12 mouse cellular contexts compared by ENCODE assay signal in genomic region chr3:86002423-86002822, GRCm38 (mm10). TPM values are rescaled to one million over a fixed set of nuclear protein-coding genes. Genes with fewer than 3 reads are reported as not detected.
DNase-seq lines count a peak whose midpoint lies in the region; ATAC-seq and TF ChIP-seq lines count a peak whose summit lies in the region.
"Had no signal": no experiment of that assay in that cellular context is flagged by ENCODE, and none has a peak within 500 bp of the region (broad histone marks: within the 10 kb centered on the region; RNA-seq: fewer than 3 reads in every experiment).

Prss48 (minus strand) TSS chr3:86002491.

- no peak within 1 kb of the TSS for H3K9ac ChIP-seq in hindbrain, postnatal 0 days (replicated peaks; ENCODE audit: low read length)
- H3K9ac ChIP-seq in hindbrain, embryonic 12.5 days: no peak within 1 kb of the TSS
- H3K9ac ChIP-seq in ES-Bruce4 (ENCODE audit: low read depth, poor library complexity, severe bottlenecking): no peak within 1 kb of the TSS
- H3K9ac ChIP-seq: embryonic facial prominence, embryonic 12.5 days had no signal

- H3K4me1 ChIP-seq in hindbrain, postnatal 0 days (ENCODE audit: insufficient read depth, low read length): 0 out of 2 replicates have a peak, but pooled peaks cover 5% of the 10 kb centered on the region
- H3K4me1 ChIP-seq in hindbrain, embryonic 12.5 days: no peaks in the 10 kb centered on the region
- no peaks in the 10 kb centered on the region for H3K4me1 ChIP-seq in ES-Bruce4 (ENCODE audit: control insufficient read depth, insufficient read depth, low read length)
- H3K4me1 ChIP-seq: embryonic facial prominence, embryonic 12.5 days had no signal

- TF ChIP-seq EP300 in ES-Bruce4 (IDR thresholded peaks at IDR 0.05; ENCODE audit: insufficient read depth, low read depth, low read length): no peak

- no peaks in the 10 kb centered on the region for H3K9me3 ChIP-seq in hindbrain, postnatal 0 days (ENCODE audit: low read length)
- H3K9me3 ChIP-seq in hindbrain, embryonic 12.5 days (replicated peaks): peaks cover 3% of the 10 kb centered on the region; the same call in 1 of the 2 replicates
- H3K9me3 ChIP-seq in ES-Bruce4 (replicated peaks; ENCODE audit: control insufficient read depth, insufficient read depth, low read length, poor library complexity, severe bottlenecking): peaks cover 19% of the 10 kb centered on the region
- H3K9me3 ChIP-seq: embryonic facial prominence, embryonic 12.5 days had no signal

- no peak for DNase-seq in hindbrain, postnatal 0 days (ENCODE audit: low spot score)
- peak; percentile 98 for DNase-seq in ZHBTc4 (ENCODE audit: low read depth, low spot score)
- DNase-seq in lung, postnatal 14 days: peak; percentile 33
- no peak for DNase-seq in ovary, postnatal 36 days (ENCODE audit: low spot score)
- no peak for DNase-seq in retina, embryonic 14.5 days (ENCODE audit: low spot score)
- DNase-seq: adrenal gland, adult 2 months; layer of hippocampus, postnatal 36 days had no signal

- no peak for ATAC-seq in hindbrain, postnatal 0 days
- ATAC-seq in hindbrain, embryonic 12.5 days (ENCODE audit: low FRiP score): no peak

- no peak within 1 kb of the TSS for H3K4me3 ChIP-seq in hindbrain, postnatal 0 days (ENCODE audit: low read length)
- H3K4me3 ChIP-seq in hindbrain, embryonic 12.5 days: no peak within 1 kb of the TSS
- peak within 1 kb of the TSS; percentile 81 for H3K4me3 ChIP-seq in ES-Bruce4 (ENCODE audit: low read depth, low read length)
- H3K4me3 ChIP-seq: embryonic facial prominence, embryonic 12.5 days had no signal

- peak; percentile 45 for TF ChIP-seq CTCF in hindbrain, postnatal 0 days (IDR thresholded peaks at IDR 0.05; ENCODE audit: low read depth)
- TF ChIP-seq CTCF in ES-Bruce4 (IDR thresholded peaks at IDR 0.05; ENCODE audit: low read depth, low read length): peak; percentile 94

- no peaks in the 10 kb centered on the region for H3K27me3 ChIP-seq in hindbrain, postnatal 0 days (ENCODE audit: insufficient read depth, low read length)
- H3K27me3 ChIP-seq in hindbrain, embryonic 12.5 days: no peaks in the 10 kb centered on the region
- no peaks in the 10 kb centered on the region for H3K27me3 ChIP-seq in ES-Bruce4 (ENCODE audit: control insufficient read depth, insufficient read depth, low read length, poor library complexity, severe bottlenecking)
- H3K27me3 ChIP-seq: embryonic facial prominence, embryonic 12.5 days had no signal

- no peaks in the 10 kb centered on the region for H3K36me3 ChIP-seq in hindbrain, postnatal 0 days (ENCODE audit: insufficient read depth, low read length)
- no peaks in the 10 kb centered on the region for H3K36me3 ChIP-seq in hindbrain, embryonic 12.5 days
- no peaks in the 10 kb centered on the region for H3K36me3 ChIP-seq in ES-Bruce4 (ENCODE audit: control insufficient read depth, insufficient read depth, low read length, poor library complexity, severe bottlenecking)
- H3K36me3 ChIP-seq: embryonic facial prominence, embryonic 12.5 days had no signal

- H3K27ac ChIP-seq in hindbrain, postnatal 0 days: no peak within 1 kb of the TSS
- H3K27ac ChIP-seq in hindbrain, embryonic 12.5 days: no peak within 1 kb of the TSS
- peak within 1 kb of the TSS; percentile 62 for H3K27ac ChIP-seq in ES-Bruce4 (ENCODE audit: insufficient read depth, low read length)
- H3K27ac ChIP-seq: embryonic facial prominence, embryonic 12.5 days had no signal

- WGBS in hindbrain, postnatal 0 days: 79% methylated on average over 17 of the region's 17 CpGs
- 76% methylated on average over 17 of the region's 17 CpGs for WGBS in hindbrain, embryonic 12.5 days

- H3K4me2 ChIP-seq in hindbrain, postnatal 0 days (ENCODE audit: low read depth, low read length): no peak within 1 kb of the TSS
- no peak within 1 kb of the TSS for H3K4me2 ChIP-seq in hindbrain, embryonic 12.5 days (replicated peaks)
- H3K4me2 ChIP-seq: embryonic facial prominence, embryonic 12.5 days had no signal

- no peak for TF ChIP-seq POLR2A in ES-Bruce4 (IDR thresholded peaks at IDR 0.05; ENCODE audit: insufficient read depth, low read length)

RNA-seq across cellular contexts. Expression of gene Prss48, which starts in this region (rescaled TPM):
- not detected in 2 replicates for total RNA-seq in hindbrain, postnatal 0 days (2014; rRNA removed)
- polyA plus RNA-seq in hindbrain, postnatal 0 days (2015; fragmentation: Nextera tagmentation; extraction: Ambion mirVana): not detected in 2 replicates
- not detected in 2 replicates for polyA plus RNA-seq in hindbrain, embryonic 12.5 days (2016; fragmentation: Nextera tagmentation; extraction: Ambion mirVana)
- not detected in 2 replicates for polyA plus RNA-seq in ES-Bruce4 (2011; ENCODE audit: insufficient read depth, insufficient read length, low read depth, missing spikeins)
- total RNA-seq: adrenal gland, adult 2 months; granulocyte monocyte progenitor cell, adult 5-6 weeks; layer of hippocampus, postnatal 36 days had no signal
- polyA plus RNA-seq: adrenal gland, adult 2 months; embryonic facial prominence, embryonic 12.5 days; neural tube, embryonic 11.5 days had no signal

Comparison
In these comparisons a context has a peak if more than half of its experiments do, and no peak if none do; other contexts are left out.
1. DNase-seq: peak in ZHBTc4 (single experiment) and lung, postnatal 14 days (single experiment); none in hindbrain, postnatal 0 days (single experiment), ovary, postnatal 36 days (single experiment) and retina, embryonic 14.5 days (single experiment).